Mouse (Mus musculus): ENCODE results near the gene Lsm12. TPM values are rescaled to one million over a fixed set of nuclear protein-coding genes. Genes with fewer than 3 reads are reported as not detected.

Gene Lsm12
- polyA plus RNA-seq, 1 experiment from 2014 or later = 76.5 TPM

GRCm38 (mm10) chr11:102189461-102190436 lies 4.7 kb upstream of the Lsm12 start, which contains the start of gene G6pc3:
TSS of gene G6pc3 (plus strand) at chr11:102189620.
- Histone ChIP-seq H3K9me3 (replicated peaks; ENCODE audit: control insufficient read depth, low read length) (no peaks in the 10 kb centered on the region), H3K4me1 (ENCODE audit: control insufficient read depth, insufficient read depth, low read length) (no peaks in the 10 kb centered on the region), H3K9ac (replicated peaks; ENCODE audit: low read length) (peak within 1 kb of the TSS; percentile 71), H3K4me2 (ENCODE audit: low read depth, low read length) (peak within 1 kb of the TSS; percentile 73), H3K36me3 (replicated peaks; ENCODE audit: control insufficient read depth, insufficient read depth, low read depth, low read length) (no peaks in the 10 kb centered on the region; the same call in none of the 2 replicates), H3K27me3 (ENCODE audit: control insufficient read depth, insufficient read depth, low read length) (no peaks in the 10 kb centered on the region), H3K27ac (replicated peaks; ENCODE audit: low read depth, low read length) (no peak within 1 kb of the TSS), H3K4me3 (ENCODE audit: low read depth, low read length) (peak within 1 kb of the TSS; percentile 55)
- peak; percentile 94 for DNase-seq (ENCODE audit: low spot score)
- WGBS = 3% methylated on average over 50 of the region's 50 CpGs
- peak; percentile 90 for ATAC-seq (replicated peaks; ENCODE audit: insufficient number of reproducible peaks, low FRiP score, low TSS enrichment, low read depth)

- ATAC-seq (replicated peaks; ENCODE audit: insufficient number of reproducible peaks, low FRiP score, low TSS enrichment, low read depth) = no peak
- Histone ChIP-seq H3K36me3 (replicated peaks; ENCODE audit: control insufficient read depth, insufficient read depth, low read depth, low read length) (no peaks in the 10 kb centered on the region; the same call in none of the 2 replicates), H3K4me2 (ENCODE audit: low read depth, low read length) (peak overlapping the region; percentile 73), H3K9ac (replicated peaks; ENCODE audit: low read length) (peak overlapping the region; percentile 71), H3K4me3 (ENCODE audit: low read depth, low read length) (peak overlapping the region; percentile 55; the same call in 1 of the 2 replicates), H3K27me3 (ENCODE audit: control insufficient read depth, insufficient read depth, low read length) (no peaks in the 10 kb centered on the region), H3K9me3 (replicated peaks; ENCODE audit: control insufficient read depth, low read length) (no peaks in the 10 kb centered on the region), H3K4me1 (ENCODE audit: control insufficient read depth, insufficient read depth, low read length) (no peaks in the 10 kb centered on the region), H3K27ac (replicated peaks; ENCODE audit: low read depth, low read length) (no peak overlapping the region)
- DNase-seq (ENCODE audit: low spot score) = no peak
- whole genome bisulfite sequencing = 68% methylated on average over 6 of the region's 6 CpGs
These were observed 3.9 kb upstream of the Lsm12 start for GRCm38 (mm10) chr11:102188980-102189379.

- Histone ChIP-seq H3K36me3 (replicated peaks; ENCODE audit: control insufficient read depth, insufficient read depth, low read depth, low read length) (no peaks in the 10 kb centered on the region; the same call in 1 of the 2 replicates), H3K27ac (replicated peaks; ENCODE audit: low read depth, low read length) (no peak overlapping the region), H3K9ac (replicated peaks; ENCODE audit: low read length) (no peak overlapping the region), H3K4me3 (ENCODE audit: low read depth, low read length) (no peak overlapping the region), H3K4me1 (ENCODE audit: control insufficient read depth, insufficient read depth, low read length) (no peaks in the 10 kb centered on the region), H3K4me2 (ENCODE audit: low read depth, low read length) (no peak overlapping the region), H3K27me3 (ENCODE audit: control insufficient read depth, insufficient read depth, low read length) (no peaks in the 10 kb centered on the region), H3K9me3 (replicated peaks; ENCODE audit: control insufficient read depth, low read length) (no peaks in the 10 kb centered on the region)
- WGBS = 95% methylated on average over 1 of the region's 1 CpGs
- DNase-seq (ENCODE audit: low spot score) = no peak
- no peak for ATAC-seq (replicated peaks; ENCODE audit: insufficient number of reproducible peaks, low FRiP score, low TSS enrichment, low read depth)
These were observed 1.1 kb upstream of the Lsm12 start for GRCm38 (mm10) chr11:102186235-102186634.

- no peaks in the 10 kb centered on the region for H3K4me1 ChIP-seq (ENCODE audit: control insufficient read depth, insufficient read depth, low read length)
These were observed 581 bp upstream of the Lsm12 start for GRCm38 (mm10) chr11:102185677-102186076.

GRCm38 (mm10) chr11:102184253-102184645 lies 847 bp downstream of the Lsm12 start:
- ATAC-seq (replicated peaks; ENCODE audit: insufficient number of reproducible peaks, low FRiP score, low TSS enrichment, low read depth) = peak; percentile 26; the same call in 1 of the 2 replicates
- Histone ChIP-seq H3K4me1 (ENCODE audit: control insufficient read depth, insufficient read depth, low read length) (no peaks in the 10 kb centered on the region), H3K27ac (replicated peaks; ENCODE audit: low read depth, low read length) (peak overlapping the region; percentile 79), H3K9me3 (replicated peaks; ENCODE audit: control insufficient read depth, low read length) (no peaks in the 10 kb centered on the region), H3K36me3 (replicated peaks; ENCODE audit: control insufficient read depth, insufficient read depth, low read depth, low read length) (no peaks in the 10 kb centered on the region; the same call in 1 of the 2 replicates), H3K4me2 (ENCODE audit: low read depth, low read length) (peak overlapping the region; percentile 71), H3K27me3 (ENCODE audit: control insufficient read depth, insufficient read depth, low read length) (no peaks in the 10 kb centered on the region), H3K4me3 (ENCODE audit: low read depth, low read length) (peak overlapping the region; percentile 78), H3K9ac (replicated peaks; ENCODE audit: low read length) (peak overlapping the region; percentile 85)
- 7% methylated on average over 7 of the region's 7 CpGs for whole genome bisulfite sequencing
- no peak for DNase-seq (ENCODE audit: low spot score)

More at GRCm38 (mm10) chr11:102185677-102186076, 581 bp upstream of the Lsm12 start:
- Histone ChIP-seq H3K9me3 (replicated peaks; ENCODE audit: control insufficient read depth, low read length) (no peaks in the 10 kb centered on the region), H3K4me3 (ENCODE audit: low read depth, low read length) (peak overlapping the region; percentile 78), H3K36me3 (replicated peaks; ENCODE audit: control insufficient read depth, insufficient read depth, low read depth, low read length) (no peaks in the 10 kb centered on the region; the same call in 1 of the 2 replicates), H3K9ac (replicated peaks; ENCODE audit: low read length) (no peak overlapping the region), H3K27ac (replicated peaks; ENCODE audit: low read depth, low read length) (no peak overlapping the region), H3K4me2 (ENCODE audit: low read depth, low read length) (peak overlapping the region; percentile 71), H3K27me3 (ENCODE audit: control insufficient read depth, insufficient read depth, low read length) (no peaks in the 10 kb centered on the region)
- 64% methylated on average over 3 of the region's 3 CpGs for WGBS
- DNase-seq (ENCODE audit: low spot score) (no peak), ATAC-seq (replicated peaks; ENCODE audit: insufficient number of reproducible peaks, low FRiP score, low TSS enrichment, low read depth) (no peak)

- ATAC-seq (replicated peaks; ENCODE audit: insufficient number of reproducible peaks, low FRiP score, low TSS enrichment, low read depth) (no peak), DNase-seq (ENCODE audit: low spot score) (no peak)
- Histone ChIP-seq H3K27me3 (ENCODE audit: control insufficient read depth, insufficient read depth, low read length) (no peaks in the 10 kb centered on the region), H3K36me3 (replicated peaks; ENCODE audit: control insufficient read depth, insufficient read depth, low read depth, low read length) (no peaks in the 10 kb centered on the region; the same call in 1 of the 2 replicates), H3K27ac (replicated peaks; ENCODE audit: low read depth, low read length) (no peak overlapping the region), H3K9ac (replicated peaks; ENCODE audit: low read length) (no peak overlapping the region), H3K9me3 (replicated peaks; ENCODE audit: control insufficient read depth, low read length) (no peaks in the 10 kb centered on the region), H3K4me2 (ENCODE audit: low read depth, low read length) (no peak overlapping the region), H3K4me1 (ENCODE audit: control insufficient read depth, insufficient read depth, low read length) (no peaks in the 10 kb centered on the region), H3K4me3 (ENCODE audit: low read depth, low read length) (no peak overlapping the region)
These were observed 5.3 kb downstream of the Lsm12 start for GRCm38 (mm10) chr11:102179836-102180235.

- Histone ChIP-seq H3K4me1 (ENCODE audit: control insufficient read depth, insufficient read depth, low read length) (no peaks in the 10 kb centered on the region), H3K4me2 (ENCODE audit: low read depth, low read length) (no peak overlapping the region), H3K9me3 (replicated peaks; ENCODE audit: control insufficient read depth, low read length) (no peaks in the 10 kb centered on the region), H3K27me3 (ENCODE audit: control insufficient read depth, insufficient read depth, low read length) (no peaks in the 10 kb centered on the region), H3K4me3 (ENCODE audit: low read depth, low read length) (no peak overlapping the region), H3K36me3 (replicated peaks; ENCODE audit: control insufficient read depth, insufficient read depth, low read depth, low read length) (no peaks in the 10 kb centered on the region; the same call in 1 of the 2 replicates), H3K27ac (replicated peaks; ENCODE audit: low read depth, low read length) (no peak overlapping the region), H3K9ac (replicated peaks; ENCODE audit: low read length) (no peak overlapping the region)
- WGBS = 88% methylated on average over 5 of the region's 5 CpGs
- DNase-seq (ENCODE audit: low spot score) = no peak
- no peak for ATAC-seq (replicated peaks; ENCODE audit: insufficient number of reproducible peaks, low FRiP score, low TSS enrichment, low read depth)
These were observed 16.4 kb downstream of the Lsm12 start for GRCm38 (mm10) chr11:102168689-102169088.

- Histone ChIP-seq H3K27ac (replicated peaks; ENCODE audit: low read depth, low read length) (no peak overlapping the region), H3K4me3 (ENCODE audit: low read depth, low read length) (no peak overlapping the region), H3K9ac (replicated peaks; ENCODE audit: low read length) (no peak overlapping the region), H3K36me3 (replicated peaks; ENCODE audit: control insufficient read depth, insufficient read depth, low read depth, low read length) (no peaks in the 10 kb centered on the region; the same call in none of the 2 replicates), H3K4me1 (ENCODE audit: control insufficient read depth, insufficient read depth, low read length) (no peaks in the 10 kb centered on the region), H3K9me3 (replicated peaks; ENCODE audit: control insufficient read depth, low read length) (no peaks in the 10 kb centered on the region), H3K4me2 (ENCODE audit: low read depth, low read length) (no peak overlapping the region), H3K27me3 (ENCODE audit: control insufficient read depth, insufficient read depth, low read length) (no peaks in the 10 kb centered on the region)
- ATAC-seq (replicated peaks; ENCODE audit: insufficient number of reproducible peaks, low FRiP score, low TSS enrichment, low read depth) (no peak), DNase-seq (ENCODE audit: low spot score) (no peak)
- 94% methylated on average over 5 of the region's 5 CpGs for WGBS
These were observed 17.6 kb downstream of the Lsm12 start for GRCm38 (mm10) chr11:102167539-102167938.

Data from embryonic facial prominence, embryonic 11.5 days (tissue).